ENCODE assay signal across 9 mouse cellular contexts in the genomic region with DNA sequence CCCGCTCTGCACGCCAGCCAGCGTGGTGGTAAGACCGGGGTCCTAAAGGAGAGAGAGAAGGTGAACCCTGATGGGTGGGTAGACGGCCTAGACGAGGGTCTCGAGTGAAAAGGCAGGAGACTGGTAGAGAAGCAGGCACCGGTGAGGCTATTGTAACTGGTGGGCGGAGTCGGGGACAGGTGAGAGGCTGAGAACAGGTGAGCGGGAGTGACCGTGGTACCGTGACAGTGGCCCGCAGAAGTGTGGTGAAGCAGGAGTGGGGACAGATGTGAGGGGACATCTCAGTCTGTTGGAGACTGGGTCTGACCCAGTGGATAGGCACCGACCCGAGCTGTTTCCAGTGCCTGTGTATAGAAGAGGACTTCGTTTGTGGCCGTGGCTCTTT. TPM values are rescaled to one million over a fixed set of nuclear protein-coding genes. Genes with fewer than 3 reads are reported as not detected.
DNase-seq lines count a peak whose midpoint lies in the region; ATAC-seq and TF ChIP-seq lines count a peak whose summit lies in the region.
"Had no signal": no experiment of that assay in that cellular context is flagged by ENCODE, and none has a peak within 500 bp of the region (broad histone marks: within the 10 kb centered on the region; RNA-seq: fewer than 3 reads in every experiment).

No protein-coding gene starts in this region.

- 9% methylated on average over 18 of the region's 18 CpGs for WGBS in heart, embryonic 16.5 days
- 9% methylated on average over 18 of the region's 18 CpGs for WGBS in hindbrain, postnatal 0 days
- WGBS in midbrain, embryonic 14.5 days, result 10% methylated on average over 18 of the region's 18 CpGs

- 0 out of 2 replicates have a peak overlapping the region, but pooled peaks have one; percentile 22 for H3K27ac ChIP-seq in heart, embryonic 16.5 days (ENCODE audit: low read length)
- 0 out of 2 replicates have a peak overlapping the region, but pooled peaks have one; percentile 18 for H3K27ac ChIP-seq in cortical plate, adult 2 months (ENCODE audit: insufficient read depth, low read length)
- H3K27ac ChIP-seq in hindbrain, postnatal 0 days, result peak overlapping the region; percentile 82
- H3K27ac ChIP-seq in midbrain, embryonic 14.5 days (replicated peaks; ENCODE audit: low read depth, low read length), result peak overlapping the region; percentile 78

- H3K4me2 ChIP-seq in heart, embryonic 16.5 days (ENCODE audit: low read depth, low read length), result peak overlapping the region; percentile 94
- H3K4me2 ChIP-seq in hindbrain, postnatal 0 days (ENCODE audit: low read depth, low read length), result peak overlapping the region; percentile 66
- H3K4me2 ChIP-seq in midbrain, embryonic 14.5 days (ENCODE audit: low read length), result peak overlapping the region; percentile 74

- H3K4me1 ChIP-seq in heart, embryonic 16.5 days (ENCODE audit: control insufficient read depth, insufficient read depth, low read length), result peaks cover 41% of the 10 kb centered on the region
- peaks cover 2% of the 10 kb centered on the region for H3K4me1 ChIP-seq in cortical plate, adult 2 months (ENCODE audit: control insufficient read depth, insufficient read depth, low read length)
- peaks cover 11% of the 10 kb centered on the region; the same call in 1 of the 2 replicates for H3K4me1 ChIP-seq in hindbrain, postnatal 0 days (ENCODE audit: insufficient read depth, low read length)
- H3K4me1 ChIP-seq in midbrain, embryonic 14.5 days (ENCODE audit: control insufficient read depth, insufficient read depth, low read length), result peaks cover 20% of the 10 kb centered on the region

- peak overlapping the region; percentile 66 for H3K4me3 ChIP-seq in heart, embryonic 16.5 days (ENCODE audit: low read length)
- H3K4me3 ChIP-seq in cortical plate, adult 2 months (ENCODE audit: insufficient read depth, low read length), result peak overlapping the region; percentile 65
- H3K4me3 ChIP-seq in hindbrain, postnatal 0 days (ENCODE audit: low read length), result peak overlapping the region; percentile 46
- H3K4me3 ChIP-seq in midbrain, embryonic 14.5 days (replicated peaks; ENCODE audit: low read depth, low read length), result peak overlapping the region; percentile 59

- intact Hi-C loops in heart, postnatal 25 days (cut with DNase I), result no loop called here

- TF ChIP-seq CTCF in cortical plate, adult 2 months (IDR thresholded peaks at IDR 0.05; ENCODE audit: extremely low read depth, insufficient read depth, low read length), result no peak
- TF ChIP-seq CTCF in hindbrain, postnatal 0 days (IDR thresholded peaks at IDR 0.05; ENCODE audit: low read depth), result no peak

- H3K27me3 ChIP-seq in heart, embryonic 16.5 days (ENCODE audit: control insufficient read depth, insufficient read depth, low read length), result no peaks in the 10 kb centered on the region
- H3K27me3 ChIP-seq in hindbrain, postnatal 0 days (ENCODE audit: insufficient read depth, low read length), result no peaks in the 10 kb centered on the region
- no peaks in the 10 kb centered on the region for H3K27me3 ChIP-seq in midbrain, embryonic 14.5 days (ENCODE audit: control insufficient read depth, insufficient read depth, low read length)

- no peak for ATAC-seq in heart, embryonic 16.5 days (replicated peaks; ENCODE audit: extremely low read depth, insufficient read depth, low FRiP score)
- ATAC-seq in hindbrain, postnatal 0 days, result no peak
- peak; percentile 31; the same call in 1 of the 2 replicates for ATAC-seq in midbrain, embryonic 14.5 days (ENCODE audit: low FRiP score, low TSS enrichment)

- no peak for TF ChIP-seq POLR2A in cortical plate, adult 2 months (IDR thresholded peaks at IDR 0.05; ENCODE audit: extremely low read depth, insufficient read depth, low read length)

- DNase-seq in heart, postnatal 25 days (ENCODE audit: low spot score), result no peak
- peak; percentile 7 for DNase-seq in hindbrain, postnatal 0 days (ENCODE audit: low spot score)
- no peak for DNase-seq in midbrain, embryonic 14.5 days
- no peak for DNase-seq in spleen, postnatal 14 days (ENCODE audit: low spot score in 2 of 2)
- DNase-seq in gastrocnemius, postnatal 25 days, result no peak
- no peak for DNase-seq in layer of hippocampus, adult 9-11 months

- no peaks in the 10 kb centered on the region for H3K9me3 ChIP-seq in heart, embryonic 16.5 days (replicated peaks; ENCODE audit: control insufficient read depth, low read length)
- H3K9me3 ChIP-seq in hindbrain, postnatal 0 days (ENCODE audit: low read length), result no peaks in the 10 kb centered on the region
- H3K9me3 ChIP-seq in midbrain, embryonic 14.5 days (ENCODE audit: control insufficient read depth, low read length), result no peaks in the 10 kb centered on the region

- peak overlapping the region; percentile 73 for H3K9ac ChIP-seq in heart, embryonic 16.5 days (ENCODE audit: low read length)
- H3K9ac ChIP-seq in hindbrain, postnatal 0 days (replicated peaks; ENCODE audit: low read length), result peak overlapping the region; percentile 60
- peak overlapping the region; percentile 69 for H3K9ac ChIP-seq in midbrain, embryonic 14.5 days (replicated peaks; ENCODE audit: low read length)

- H3K36me3 ChIP-seq in heart, embryonic 16.5 days (ENCODE audit: control insufficient read depth, insufficient read depth), result no peaks in the 10 kb centered on the region
- H3K36me3 ChIP-seq in hindbrain, postnatal 0 days (ENCODE audit: insufficient read depth, low read length), result no peaks in the 10 kb centered on the region
- no peaks in the 10 kb centered on the region for H3K36me3 ChIP-seq in midbrain, embryonic 14.5 days (ENCODE audit: control insufficient read depth, insufficient read depth, low read length)

RNA-seq across cellular contexts. Expression of gene Pfkfb4, which starts 0.5 kb away (rescaled TPM):
- 3.1 and 4.8 TPM in 2 replicates for polyA plus RNA-seq in heart, embryonic 16.5 days (2015; fragmentation: Nextera tagmentation; extraction: Ambion mirVana)
- total RNA-seq in heart, postnatal 25 days (2021), result 1 to 10 TPM; 2.3 to 2.7 TPM
- polyA plus RNA-seq in cortical plate, adult 2 months (2012; rRNA removed), result 20.5 and 20.8 TPM in 2 replicates
- total RNA-seq in hindbrain, postnatal 0 days (2014; rRNA removed), result 58.3 and 63.1 TPM in 2 replicates
- 18.6 and 20.5 TPM in 2 replicates for polyA plus RNA-seq in hindbrain, postnatal 0 days (2015; fragmentation: Nextera tagmentation; extraction: Ambion mirVana)
- polyA plus RNA-seq in midbrain, embryonic 14.5 days (2014; fragmentation: Nextera tagmentation; extraction: Ambion mirVana), result 26.1 and 26.3 TPM in 2 replicates
- 10 to 100 TPM; 20.4 to 32.4 TPM for total RNA-seq in gastrocnemius, postnatal 25 days (2021)

RNA-seq across cellular contexts. Expression of gene Ucn2, which starts 6.3 kb away (rescaled TPM):
- not detected in 2 replicates for polyA plus RNA-seq in heart, embryonic 16.5 days (2015; fragmentation: Nextera tagmentation; extraction: Ambion mirVana)
- total RNA-seq in heart, postnatal 25 days (2021), result not detected
- 0.25 and 0.35 TPM in 2 replicates for polyA plus RNA-seq in cortical plate, adult 2 months (2012; rRNA removed)
- total RNA-seq in hindbrain, postnatal 0 days (2014; rRNA removed), result 0.58 TPM in 1 of 2 replicates, not detected in the other
- polyA plus RNA-seq in hindbrain, postnatal 0 days (2015; fragmentation: Nextera tagmentation; extraction: Ambion mirVana), result not detected in 2 replicates
- polyA plus RNA-seq in midbrain, embryonic 14.5 days (2014; fragmentation: Nextera tagmentation; extraction: Ambion mirVana), result not detected in 2 replicates
- total RNA-seq in gastrocnemius, postnatal 25 days (2021), result under 1 TPM; 0.23 to 0.24 TPM
- total RNA-seq: heart, postnatal 10 days had no signal

RNA-seq across cellular contexts. Expression of gene Col7a1, which starts 38.7 kb away (rescaled TPM):
- polyA plus RNA-seq in heart, embryonic 16.5 days (2015; fragmentation: Nextera tagmentation; extraction: Ambion mirVana), result 1.3 and 1.5 TPM in 2 replicates
- total RNA-seq in heart, postnatal 25 days (2021), result under 1 TPM; 0.23 to 0.61 TPM
- polyA plus RNA-seq in cortical plate, adult 2 months (2012; rRNA removed), result 4.1 and 4.7 TPM in 2 replicates
- total RNA-seq in hindbrain, postnatal 0 days (2014; rRNA removed), result 1.9 and 2.0 TPM in 2 replicates
- polyA plus RNA-seq in hindbrain, postnatal 0 days (2015; fragmentation: Nextera tagmentation; extraction: Ambion mirVana), result 0.69 and 1.8 TPM in 2 replicates
- 0.84 and 1.5 TPM in 2 replicates for polyA plus RNA-seq in midbrain, embryonic 14.5 days (2014; fragmentation: Nextera tagmentation; extraction: Ambion mirVana)
- 1 to 10 TPM; 1.6 to 3.5 TPM for total RNA-seq in gastrocnemius, postnatal 25 days (2021)

RNA-seq across cellular contexts. Expression of gene Shisa5, which starts 46.3 kb away (rescaled TPM):
- polyA plus RNA-seq in heart, embryonic 16.5 days (2015; fragmentation: Nextera tagmentation; extraction: Ambion mirVana), result 75.4 and 84.5 TPM in 2 replicates
- 10 to 100 TPM; 43.0 to 43.2 TPM for total RNA-seq in heart, postnatal 25 days (2021)
- 123 and 125 TPM in 2 replicates for polyA plus RNA-seq in cortical plate, adult 2 months (2012; rRNA removed)
- 77.8 and 90.6 TPM in 2 replicates for total RNA-seq in hindbrain, postnatal 0 days (2014; rRNA removed)
- 74.5 and 77.6 TPM in 2 replicates for polyA plus RNA-seq in hindbrain, postnatal 0 days (2015; fragmentation: Nextera tagmentation; extraction: Ambion mirVana)
- 49.1 and 49.9 TPM in 2 replicates for polyA plus RNA-seq in midbrain, embryonic 14.5 days (2014; fragmentation: Nextera tagmentation; extraction: Ambion mirVana)
- 10 to 100 TPM; 12.9 to 21.6 TPM for total RNA-seq in gastrocnemius, postnatal 25 days (2021)

RNA-seq across cellular contexts. Expression of gene Uqcrc1, which starts 55.6 kb away (rescaled TPM):
- polyA plus RNA-seq in heart, embryonic 16.5 days (2015; fragmentation: Nextera tagmentation; extraction: Ambion mirVana), result 1,117 and 1,144 TPM in 2 replicates
- total RNA-seq in heart, postnatal 25 days (2021), result 1,000 to 10,000 TPM; 2,451 to 2,563 TPM
- 488 and 492 TPM in 2 replicates for polyA plus RNA-seq in cortical plate, adult 2 months (2012; rRNA removed)
- total RNA-seq in hindbrain, postnatal 0 days (2014; rRNA removed), result 459 and 483 TPM in 2 replicates
- 568 and 592 TPM in 2 replicates for polyA plus RNA-seq in hindbrain, postnatal 0 days (2015; fragmentation: Nextera tagmentation; extraction: Ambion mirVana)
- 432 and 472 TPM in 2 replicates for polyA plus RNA-seq in midbrain, embryonic 14.5 days (2014; fragmentation: Nextera tagmentation; extraction: Ambion mirVana)
- total RNA-seq in gastrocnemius, postnatal 25 days (2021), result 1,000 to 10,000 TPM; 1,091 to 1,107 TPM

Comparison
In these comparisons a context has a peak if more than half of its experiments do, and no peak if none do; other contexts are left out.
1. H3K27ac ChIP-seq: peak in every context shown above with its lines; median percentile 82 in hindbrain, postnatal 0 days; 78 in midbrain, embryonic 14.5 days; 22 in heart, embryonic 16.5 days; 18 in cortical plate, adult 2 months.